Mouse (Mus musculus) thymus, adult 2 months (tissue): ENCODE data around the gene Zdhhc8. TPM values are rescaled to one million over a fixed set of nuclear protein-coding genes. Genes with fewer than 3 reads are reported as not detected.

Experiments used
- DNase-seq: peaks from one replicate; pipeline ENCODE4 v3.0.0; 2021
- H3K27ac ChIP-seq: fragments of 200-500 bp; 2 replicates; pipeline ENCODE4 v1.5.1; 2012; ENCODE audit warnings: low read length, control low read depth; ENCODE audit not compliant: control insufficient read depth, insufficient read depth
- H3K27me3 ChIP-seq: fragments of 200-500 bp; 2 replicates; pipeline ENCODE4 v1.6.1; 2012; ENCODE audit warnings: mild to moderate bottlenecking, low read length, moderate library complexity, mixed read lengths; ENCODE audit not compliant: control insufficient read depth, insufficient read depth
- H3K36me3 ChIP-seq: fragments of 200-500 bp; 2 replicates; pipeline ENCODE4 v1.6.1; 2012; ENCODE audit warnings: mild to moderate bottlenecking, low read length, moderate library complexity; ENCODE audit not compliant: control insufficient read depth, insufficient read depth
- H3K4me1 ChIP-seq: fragments of 200-500 bp; replicated peaks from 2 replicates; pipeline ENCODE4 v1.6.1; 2012; ENCODE audit warnings: low read length; ENCODE audit not compliant: control insufficient read depth, insufficient read depth
- H3K4me3 ChIP-seq: fragments of 200-500 bp; 2 replicates; pipeline ENCODE4 v1.5.1; 2012; ENCODE audit warnings: mild to moderate bottlenecking, low read length, control low read depth, moderate library complexity; ENCODE audit not compliant: control insufficient read depth, insufficient read depth
- CTCF ChIP-seq: fragments of 200-500 bp; IDR thresholded peaks from 2 replicates; pipeline ENCODE4 v1.5.1; 2012; ENCODE audit warnings: mild to moderate bottlenecking, control low read depth, low read length, moderate library complexity, borderline replicate concordance; ENCODE audit not compliant: control insufficient read depth, poor library complexity, insufficient read depth; ENCODE audit errors: extremely low read depth
- POLR2A ChIP-seq: fragments of 200-500 bp; IDR thresholded peaks from 2 replicates; pipeline ENCODE4 v1.6.1; 2012; ENCODE audit warnings: mild to moderate bottlenecking, low read length, control low read depth, moderate library complexity; ENCODE audit not compliant: control insufficient read depth, poor library complexity, insufficient read depth; ENCODE audit errors: extremely low read depth
- WGBS: fragments of 180-500 bp; shearing (Covaris S2); methylation state at CpG from one replicate; pipeline ENCODE4 v1.1.7; 2018; 5-methylcytosine and 5-hydroxymethylcytosine counted together
- polyA plus RNA-seq: library from polyadenylated mRNA; depleted of rRNA; stranded (reverse); fragments of >200 nt; gene quantifications from 2 replicates; pipeline ENCODE4 v1.2.3, GENCODE M21; 2012; rRNA removed

The Zdhhc8 gene
- 316 and 374 TPM in 2 replicates for polyA plus RNA-seq

DNA sequence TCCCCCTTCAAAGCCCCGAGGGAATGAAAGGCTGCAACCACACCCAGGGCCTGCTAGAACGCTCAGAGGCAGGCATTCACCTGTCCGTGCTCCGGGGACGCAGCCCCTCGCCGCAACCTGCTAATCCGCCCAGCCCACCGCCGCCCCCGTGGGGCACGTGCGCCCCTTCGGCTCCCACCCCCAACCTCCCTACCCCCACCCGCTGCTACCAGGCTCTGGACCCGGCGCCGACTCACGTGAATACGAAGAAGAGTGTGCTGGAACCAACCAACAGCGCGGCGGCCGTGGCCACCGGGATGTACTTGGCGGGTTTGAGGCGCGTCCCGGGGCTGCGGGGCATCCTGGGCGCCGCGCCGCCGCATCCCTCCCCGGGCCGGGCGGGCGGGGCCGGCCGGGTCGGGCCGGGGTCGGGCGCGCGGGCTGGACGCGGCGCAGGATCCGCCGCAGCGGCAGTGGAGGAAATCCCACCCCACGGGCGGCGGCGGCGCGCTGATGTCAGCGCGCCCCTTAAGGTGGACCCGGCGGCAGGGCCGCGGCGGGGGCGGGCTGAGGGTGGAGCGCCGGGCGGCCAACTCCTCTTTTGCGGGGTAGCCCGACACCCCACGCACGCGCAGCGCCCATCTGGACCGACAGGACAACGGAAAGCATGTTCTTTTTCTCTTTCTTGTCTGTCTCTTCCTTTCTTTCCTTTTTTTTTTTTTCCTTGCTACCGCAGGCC is at the start of gene Zdhhc8:
Gene Zdhhc8 (minus strand): TSS at position 466 of the 718 bp plus-strand sequence.
- Histone ChIP-seq H3K27ac (peak within 1 kb of the TSS; percentile 85), H3K27me3 (no peaks in the 10 kb centered on the region), H3K4me3 (peak within 1 kb of the TSS; percentile 80), H3K36me3 (peaks cover 5% of the 10 kb centered on the region), H3K4me1 (peaks cover 50% of the 10 kb centered on the region)
- TF ChIP-seq POLR2A, result no peak
- 0 out of 2 replicates have a peak, but pooled peaks have one; percentile 5 for TF ChIP-seq CTCF
- peak; percentile 65 for DNase-seq
- WGBS, result under 1% methylated on average over 73 of the region's 79 CpGs

DNA sequence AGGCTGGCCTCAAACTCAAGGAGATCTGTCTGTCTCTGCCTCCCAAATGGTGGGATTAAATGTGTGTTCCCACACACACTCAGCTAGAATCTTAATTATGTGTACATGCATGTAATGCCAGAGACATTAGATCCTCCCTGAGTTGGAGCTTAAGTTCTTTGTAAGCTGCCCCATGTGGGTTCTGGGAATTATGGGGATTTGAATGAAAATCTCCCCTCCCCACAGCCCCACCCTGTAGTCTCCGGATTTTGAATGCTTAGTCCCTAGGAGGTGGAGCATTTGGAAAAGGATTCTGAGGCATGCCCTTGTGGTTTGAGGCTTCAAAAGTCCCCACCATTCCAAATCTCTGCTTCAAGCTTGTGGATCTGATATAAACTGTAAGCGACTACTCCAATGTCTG is 40.2 kb upstream of the Zdhhc8 start:
- Histone ChIP-seq H3K36me3 (peaks cover 88% of the 10 kb centered on the region), H3K27ac (no peak overlapping the region), H3K4me3 (no peak overlapping the region), H3K4me1 (no peaks in the 10 kb centered on the region), H3K27me3 (no peaks in the 10 kb centered on the region)
- no peak for DNase-seq
- 97% methylated on average over 2 of the region's 2 CpGs for WGBS
- TF ChIP-seq CTCF, result no peak
- no peak for TF ChIP-seq POLR2A

DNA sequence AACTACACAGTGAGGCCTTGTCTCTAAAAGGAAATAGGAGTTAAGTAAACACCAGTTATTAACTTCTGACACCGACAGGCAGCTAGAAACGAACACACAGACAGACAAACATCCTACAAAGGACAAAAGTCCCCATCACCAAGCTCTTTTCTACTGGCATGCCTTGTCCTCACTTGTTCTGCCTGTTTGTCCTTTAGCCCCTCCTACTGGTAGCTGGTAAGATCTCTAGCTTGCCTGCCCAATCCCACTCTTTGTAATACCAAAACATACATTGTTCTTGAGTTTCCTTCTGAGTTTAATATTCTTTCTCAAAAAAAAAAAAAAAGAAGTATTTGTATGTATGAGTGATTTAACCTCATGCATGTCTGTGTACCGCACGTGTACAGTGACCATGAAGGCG is 33.2 kb upstream of the Zdhhc8 start:
- H3K4me1 ChIP-seq, result no peaks in the 10 kb centered on the region
- peak; percentile 27 for DNase-seq
- WGBS, result 94% methylated on average over 5 of the region's 5 CpGs
- H3K27me3 ChIP-seq, result no peaks in the 10 kb centered on the region
- TF ChIP-seq CTCF (no peak), POLR2A (no peak)
- H3K4me3 ChIP-seq, result no peak overlapping the region
- H3K36me3 ChIP-seq, result peaks cover 82% of the 10 kb centered on the region
- H3K27ac ChIP-seq, result no peak overlapping the region

DNA sequence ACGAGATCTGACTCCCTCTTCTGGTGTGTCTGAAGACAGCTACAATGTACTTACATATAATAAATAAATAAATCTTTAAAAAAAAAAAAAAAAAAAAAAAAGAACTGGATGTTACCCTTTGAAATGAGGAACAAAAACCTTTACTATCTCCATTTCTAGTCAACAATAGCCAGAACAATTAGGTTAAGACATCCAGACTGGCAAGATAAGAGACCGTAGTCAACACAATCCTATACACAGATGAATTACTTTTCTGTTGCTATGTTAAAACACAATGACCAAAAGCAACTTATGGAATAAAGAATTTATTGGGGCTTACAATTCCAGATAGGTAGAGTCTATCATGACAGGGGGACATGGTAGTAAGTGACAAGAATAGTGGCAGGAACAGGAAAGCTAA is 30.1 kb upstream of the Zdhhc8 start:
- no peak for DNase-seq
- H3K4me1 ChIP-seq, result no peaks in the 10 kb centered on the region
- H3K36me3 ChIP-seq, result peaks cover 81% of the 10 kb centered on the region
- no peak for TF ChIP-seq POLR2A
- no peak for TF ChIP-seq CTCF
- H3K27me3 ChIP-seq, result no peaks in the 10 kb centered on the region
- 94% methylated on average over 2 of the region's 2 CpGs for WGBS
- no peak overlapping the region for H3K27ac ChIP-seq
- no peak overlapping the region for H3K4me3 ChIP-seq

DNA sequence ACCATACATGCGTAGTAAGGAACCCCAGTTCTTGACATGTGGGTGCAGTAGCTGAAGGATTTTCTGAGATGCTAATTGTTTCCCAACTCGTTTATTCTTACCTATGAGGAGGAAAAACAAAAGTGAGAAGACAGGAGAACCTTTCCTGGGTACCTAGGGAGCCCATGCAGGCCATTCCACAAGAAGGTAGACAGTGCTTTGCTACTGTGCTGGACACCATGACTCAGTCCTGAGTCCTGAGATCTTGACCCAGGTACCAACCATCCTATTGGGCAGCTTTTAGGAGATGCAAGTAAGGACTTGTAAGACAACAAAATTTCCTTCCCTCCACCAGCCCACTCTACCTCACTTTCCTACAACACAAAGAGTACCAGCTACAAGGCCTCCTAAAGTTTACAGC is 23.3 kb upstream of the Zdhhc8 start, which contains the start of gene Gm49776:
Gene Gm49776 (minus strand): TSS at position 101 of the 400 bp plus-strand sequence.
- WGBS, result 92% methylated on average over 2 of the region's 2 CpGs
- no peak within 1 kb of the TSS for H3K27ac ChIP-seq
- no peak within 1 kb of the TSS for H3K4me3 ChIP-seq
- DNase-seq, result no peak
- no peaks in the 10 kb centered on the region for H3K27me3 ChIP-seq
- TF ChIP-seq POLR2A (no peak), CTCF (no peak)
- peaks cover 90% of the 10 kb centered on the region for H3K36me3 ChIP-seq
- H3K4me1 ChIP-seq, result no peaks in the 10 kb centered on the region

DNA sequence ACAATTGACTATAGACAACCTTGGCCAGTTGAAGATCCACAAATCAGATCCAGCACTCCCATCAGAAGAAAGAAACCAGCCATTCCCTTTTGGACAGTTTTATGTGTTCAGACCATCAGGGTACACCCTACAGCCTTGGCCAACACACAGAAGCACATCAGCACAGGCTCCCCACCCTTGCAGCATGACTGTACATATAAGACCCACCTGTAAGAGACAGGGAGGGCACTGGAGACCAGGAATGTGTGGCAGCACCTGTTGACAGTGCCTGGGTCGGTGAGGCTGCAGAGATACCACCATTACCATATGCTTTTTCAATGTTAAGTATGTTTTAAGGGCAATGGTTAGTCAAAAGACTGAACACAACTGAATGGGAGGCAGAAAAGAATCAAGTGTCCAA is 18.9 kb upstream of the Zdhhc8 start:
- TF ChIP-seq CTCF (no peak), POLR2A (no peak)
- H3K4me3 ChIP-seq, result no peak overlapping the region
- no peak for DNase-seq
- H3K4me1 ChIP-seq, result peaks cover 12% of the 10 kb centered on the region
- H3K27ac ChIP-seq, result no peak overlapping the region
- H3K36me3 ChIP-seq, result peaks cover 70% of the 10 kb centered on the region
- WGBS, result 87% methylated on average over 1 of the region's 1 CpGs
- no peaks in the 10 kb centered on the region for H3K27me3 ChIP-seq
